Mouse (Mus musculus) brain, embryonic 14.5 days (tissue): ENCODE results near the gene Camk2d.

Experiments used
- CTCF ChIP-seq: fragments of 200-500 bp; IDR thresholded peaks from 2 replicates; pipeline ENCODE4 v1.5.1; 2012; ENCODE audit warnings: inconsistent platforms, mild to moderate bottlenecking, moderate library complexity, borderline replicate concordance; ENCODE audit not compliant: insufficient read depth, insufficient read length; ENCODE audit errors: extremely low read depth
- POLR2A ChIP-seq: fragments of 200-500 bp; IDR thresholded peaks from 2 replicates; pipeline ENCODE4 v1.6.1; 2012; ENCODE audit warnings: mild to moderate bottlenecking, inconsistent platforms, borderline replicate concordance; ENCODE audit not compliant: poor library complexity, insufficient read depth, insufficient read length, severe bottlenecking; ENCODE audit errors: extremely low read depth

DNA sequence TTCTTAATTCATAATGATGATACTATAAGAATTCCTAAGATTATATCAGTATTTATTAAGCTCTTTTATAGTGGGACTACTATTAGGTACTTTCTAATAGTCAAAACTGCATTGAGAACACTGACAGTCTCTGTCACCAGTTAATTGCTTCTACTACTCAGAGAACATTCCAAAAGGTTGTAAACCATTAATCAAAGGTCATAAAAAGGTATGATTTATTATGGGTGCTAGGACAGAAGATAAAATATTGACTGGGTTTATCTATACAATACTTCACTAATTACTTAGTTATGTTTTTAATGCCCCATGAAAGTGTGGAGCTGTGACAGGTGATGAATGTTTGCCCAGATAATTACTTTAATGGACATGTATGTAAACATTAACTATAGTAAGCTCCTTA lies 264.3 kb downstream of the Camk2d start:
- TF ChIP-seq POLR2A (no peak), CTCF (no peak)
